Comparison of ENCODE assay signal across 30 mouse cellular contexts in the genomic region with DNA sequence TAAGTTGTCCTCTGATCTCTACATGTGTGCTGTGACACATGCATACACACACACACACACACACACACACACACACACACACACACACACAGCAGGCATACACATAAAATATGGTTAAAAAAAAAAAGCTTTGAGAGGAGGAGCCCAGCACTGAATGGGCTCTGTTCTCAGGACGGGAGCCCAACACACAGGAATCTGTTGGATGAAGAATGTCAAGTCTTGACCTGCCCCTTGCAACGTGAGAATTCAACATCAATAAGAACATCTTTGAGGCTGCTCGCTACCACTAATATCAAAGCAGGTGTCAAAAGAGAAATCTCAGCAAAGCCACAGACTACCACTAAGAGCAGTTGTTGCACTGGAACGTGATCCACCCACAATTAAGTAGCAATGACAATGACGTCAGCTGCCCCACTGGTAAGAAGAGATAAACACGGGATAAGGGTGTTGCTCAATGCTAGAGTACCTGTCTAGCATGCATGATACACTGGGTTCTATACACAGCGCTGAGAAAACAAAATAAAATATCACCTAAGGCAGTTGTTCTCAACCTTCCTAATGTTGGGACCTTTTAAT. TPM values are rescaled to one million over a fixed set of nuclear protein-coding genes. Genes with fewer than 3 reads are reported as not detected.
"Had no signal": no experiment of that assay in that cellular context is flagged by ENCODE, and none has a peak within 500 bp of the region (broad histone marks: within the 10 kb centered on the region; RNA-seq: fewer than 3 reads in every experiment).

No protein-coding gene starts in this region.

- H3K36me3 ChIP-seq: kidney, embryonic 15.5 days; limb, embryonic 10.5 days; limb, embryonic 13.5 days; liver, embryonic 12.5 days; liver, embryonic 15.5 days; lung, embryonic 15.5 days; neural tube, embryonic 12.5 days; neural tube, embryonic 15.5 days had no signal

- H3K27ac ChIP-seq: kidney, embryonic 15.5 days; limb, embryonic 10.5 days; limb, embryonic 13.5 days; liver, embryonic 12.5 days; liver, embryonic 15.5 days; lung, embryonic 15.5 days; neural tube, embryonic 12.5 days; neural tube, embryonic 15.5 days; stomach, postnatal 0 days had no signal

- H3K27me3 ChIP-seq: kidney, embryonic 15.5 days; limb, embryonic 13.5 days; lung, embryonic 15.5 days; neural tube, embryonic 12.5 days; neural tube, embryonic 15.5 days had no signal

- DNase-seq: kidney, postnatal 10 days; kidney, postnatal 36 days; layer of hippocampus, adult 9-11 months; liver; lung, adult 18-20 months; lung, postnatal 10 days; lung, postnatal 36 days; midbrain, embryonic 14.5 days; right cerebral cortex, adult 18-20 months; right cerebral cortex, postnatal 14 days; right cerebral cortex, postnatal 4 days; thymus, adult 2 months; thymus, postnatal 14 days; thymus, postnatal 4 days had no signal

- H3K4me3 ChIP-seq: kidney, embryonic 15.5 days; limb, embryonic 10.5 days; limb, embryonic 13.5 days; liver, embryonic 12.5 days; liver, embryonic 15.5 days; lung, embryonic 15.5 days; neural tube, embryonic 12.5 days; neural tube, embryonic 15.5 days had no signal

- ATAC-seq: liver, embryonic 12.5 days had no signal

- H3K9ac ChIP-seq: kidney, embryonic 15.5 days; limb, embryonic 13.5 days; liver, embryonic 12.5 days; liver, embryonic 15.5 days; lung, embryonic 15.5 days; neural tube, embryonic 12.5 days; neural tube, embryonic 15.5 days had no signal

- H3K9me3 ChIP-seq: kidney, embryonic 15.5 days; limb, embryonic 10.5 days; limb, embryonic 13.5 days; liver, embryonic 12.5 days; liver, embryonic 15.5 days; lung, embryonic 15.5 days; neural tube, embryonic 12.5 days; neural tube, embryonic 15.5 days had no signal

- H3K4me1 ChIP-seq: liver, embryonic 12.5 days; liver, embryonic 15.5 days; lung, embryonic 15.5 days; neural tube, embryonic 12.5 days; neural tube, embryonic 15.5 days had no signal

- H3K4me2 ChIP-seq: kidney, embryonic 15.5 days; limb, embryonic 13.5 days; liver, embryonic 12.5 days; liver, embryonic 15.5 days; lung, embryonic 15.5 days; midbrain, embryonic 11.5 days; neural tube, embryonic 12.5 days; neural tube, embryonic 15.5 days had no signal

RNA-seq across cellular contexts. Expression of gene D330020A13Rik, which starts 17.2 kb away (rescaled TPM):
- total RNA-seq: layer of hippocampus, adult 18-20 months; layer of hippocampus, postnatal 25 days; left cerebral cortex, adult 18-20 months; megakaryocyte-erythroid progenitor cell, adult 5-6 weeks; midbrain, postnatal 0 days had no signal
- polyA plus RNA-seq: limb, embryonic 10.5 days; liver, embryonic 12.5 days; liver, embryonic 15.5 days; midbrain, embryonic 11.5 days; neural tube, embryonic 15.5 days; stomach, embryonic 14.5 days; thymus, adult 2 months had no signal

RNA-seq across cellular contexts. Expression of gene B4galnt3, which starts 17.4 kb away (rescaled TPM):
- total RNA-seq: megakaryocyte-erythroid progenitor cell, adult 5-6 weeks had no signal
- polyA plus RNA-seq: midbrain, embryonic 14.5 days had no signal
